Mouse (Mus musculus) kidney, embryonic 14.5 days (tissue): ENCODE results near the gene Zkscan1. TPM values are rescaled to one million over a fixed set of nuclear protein-coding genes. Genes with fewer than 3 reads are reported as not detected.
"Not testable (repeated sequence)": the region's sequence is repeated elsewhere in the genome, so short reads cannot be mapped to it uniquely, and the experiment has no call there.

Experiments used
- ATAC-seq: fragments of 200-750 bp; cut with Nextera tagmentation; 2 replicates; pipeline ENCODE4 v1.8.0; 2017; ENCODE audit warnings: moderate number of reproducible peaks, mild to moderate bottlenecking, moderate TSS enrichment, moderate library complexity; ENCODE audit not compliant: low FRiP score, low TSS enrichment
- H3K27ac ChIP-seq: fragments of 300-500 bp; sonication (generic); 2 replicates; pipeline ENCODE4 v1.5.1; 2014; ENCODE audit warnings: low read depth, mild to moderate bottlenecking, low read length, moderate library complexity, mixed read lengths
- H3K27me3 ChIP-seq: fragments of 300-500 bp; sonication (generic); 2 replicates; pipeline ENCODE4 v1.6.1; 2014; ENCODE audit warnings: mild to moderate bottlenecking, low read length; ENCODE audit not compliant: control insufficient read depth, insufficient read depth
- H3K36me3 ChIP-seq: fragments of 300-500 bp; sonication (generic); 2 replicates; pipeline ENCODE4 v1.6.1; 2014; ENCODE audit warnings: low read length, mixed read lengths; ENCODE audit not compliant: control insufficient read depth, insufficient read depth
- H3K4me1 ChIP-seq: fragments of 300-500 bp; sonication (generic); 2 replicates; pipeline ENCODE4 v1.6.1; 2014; ENCODE audit warnings: low read length, mixed read lengths; ENCODE audit not compliant: control insufficient read depth, insufficient read depth
- H3K4me2 ChIP-seq: fragments of 300-500 bp; sonication (generic); replicated peaks from 2 replicates; pipeline ENCODE4 v1.6.1; 2014; ENCODE audit warnings: low read depth, mild to moderate bottlenecking, low read length
- H3K4me3 ChIP-seq: fragments of 300-500 bp; sonication (generic); 2 replicates; pipeline ENCODE4 v1.5.1; 2014; ENCODE audit warnings: mild to moderate bottlenecking, low read length
- H3K9ac ChIP-seq: fragments of 300-500 bp; sonication (generic); 2 replicates; pipeline ENCODE4 v1.6.1; 2014; ENCODE audit warnings: low read depth, mild to moderate bottlenecking, low read length, moderate library complexity
- H3K9me3 ChIP-seq: fragments of 300-500 bp; sonication (generic); 2 replicates; pipeline ENCODE4 v1.6.1; 2016; ENCODE audit warnings: low read length; ENCODE audit not compliant: control insufficient read depth
- WGBS: fragments of 180-500 bp; shearing (Covaris S2); extraction: QIAGEN DNeasy Blood & Tissue Kit; methylation state at CpG from one replicate; pipeline ENCODE4 v1.1.7; 2014; 5-methylcytosine and 5-hydroxymethylcytosine counted together
- polyA plus RNA-seq: library from polyadenylated mRNA; unstranded; fragments of >200 nt; fragmentation: Nextera tagmentation; extraction: Ambion mirVana; gene quantifications from 2 replicates; pipeline ENCODE4 v1.2.1, GENCODE M21; 2014

The Zkscan1 gene
- polyA plus RNA-seq, result 16.5 and 33.7 TPM in 2 replicates

- peak; percentile 95 for ATAC-seq
- Histone ChIP-seq H3K4me1 (peaks cover 21% of the 10 kb centered on the region), H3K4me2 (peak within 1 kb of the TSS; percentile 58), H3K27me3 (no peaks in the 10 kb centered on the region), H3K4me3 (peak within 1 kb of the TSS; percentile 93), H3K27ac (peak within 1 kb of the TSS; percentile 86), H3K9ac (peak within 1 kb of the TSS; percentile 98), H3K9me3 (no peaks in the 10 kb centered on the region), H3K36me3 (peaks cover 18% of the 10 kb centered on the region; the same call in 1 of the 2 replicates)
- WGBS, result under 1% methylated on average over 27 of the region's 27 CpGs
Observed at GRCm38 (mm10) chr5:138084996-138085395, at the start of gene Zkscan1. Gene Zkscan1 (plus strand): TSS chr5:138085084.

GRCm38 (mm10) chr5:138052894-138053293, 32.0 kb upstream of the Zkscan1 start, which contains the start of gene Smok3c:
Gene Smok3c (plus strand): TSS chr5:138053194.
- not testable (repeated sequence) for H3K4me1 ChIP-seq, H3K9me3 ChIP-seq, ATAC-seq, H3K4me2 ChIP-seq, H3K9ac ChIP-seq, H3K27me3 ChIP-seq, H3K4me3 ChIP-seq, H3K36me3 ChIP-seq, H3K27ac ChIP-seq
- no CpG with 5 or more reads among the region's 5 CpGs for WGBS

GRCm38 (mm10) chr5:138073803-138074202, 11.1 kb upstream of the Zkscan1 start:
- Histone ChIP-seq H3K4me2 (no peak overlapping the region), H3K36me3 (no peaks in the 10 kb centered on the region), H3K9me3 (no peaks in the 10 kb centered on the region), H3K4me3 (no peak overlapping the region), H3K9ac (no peak overlapping the region), H3K27ac (no peak overlapping the region), H3K27me3 (no peaks in the 10 kb centered on the region), H3K4me1 (no peaks in the 10 kb centered on the region)
- 89% methylated on average over 4 of the region's 4 CpGs for WGBS
- no peak for ATAC-seq

- 76% methylated on average over 3 of the region's 3 CpGs for WGBS
- H3K36me3 ChIP-seq, result no peaks in the 10 kb centered on the region
- H3K4me2 ChIP-seq, result no peak overlapping the region
- H3K27ac ChIP-seq, result no peak overlapping the region
- ATAC-seq, result no peak
- H3K9me3 ChIP-seq, result no peaks in the 10 kb centered on the region
- no peak overlapping the region for H3K9ac ChIP-seq
- no peaks in the 10 kb centered on the region for H3K4me1 ChIP-seq
- H3K4me3 ChIP-seq, result no peak overlapping the region
- H3K27me3 ChIP-seq, result no peaks in the 10 kb centered on the region
Observed at GRCm38 (mm10) chr5:138075684-138076083, 9.2 kb upstream of the Zkscan1 start.

GRCm38 (mm10) chr5:138076148-138076547, 8.7 kb upstream of the Zkscan1 start:
- H3K4me2 ChIP-seq, result no peak overlapping the region
- no peaks in the 10 kb centered on the region for H3K4me1 ChIP-seq
- no peaks in the 10 kb centered on the region for H3K36me3 ChIP-seq
- H3K9me3 ChIP-seq, result no peaks in the 10 kb centered on the region
- no peak overlapping the region for H3K4me3 ChIP-seq
- no peak overlapping the region for H3K27ac ChIP-seq
- no peak overlapping the region for H3K9ac ChIP-seq
- no peaks in the 10 kb centered on the region for H3K27me3 ChIP-seq
- WGBS, result 55% methylated on average over 2 of the region's 2 CpGs
- ATAC-seq, result no peak

GRCm38 (mm10) chr5:138080456-138080855, 4.4 kb upstream of the Zkscan1 start:
- H3K4me3 ChIP-seq, result no peak overlapping the region
- no peaks in the 10 kb centered on the region for H3K4me1 ChIP-seq
- no peaks in the 10 kb centered on the region for H3K36me3 ChIP-seq
- no peaks in the 10 kb centered on the region for H3K9me3 ChIP-seq
- H3K27ac ChIP-seq, result no peak overlapping the region
- H3K27me3 ChIP-seq, result no peaks in the 10 kb centered on the region
- no peak overlapping the region for H3K9ac ChIP-seq
- ATAC-seq, result no peak
- H3K4me2 ChIP-seq, result no peak overlapping the region
- 90% methylated on average over 5 of the region's 5 CpGs for WGBS

- H3K9ac ChIP-seq, result no peak overlapping the region
- H3K9me3 ChIP-seq, result no peaks in the 10 kb centered on the region
- H3K4me3 ChIP-seq, result no peak overlapping the region
- ATAC-seq, result no peak
- WGBS, result 81% methylated on average over 9 of the region's 9 CpGs
- H3K27ac ChIP-seq, result no peak overlapping the region
- no peak overlapping the region for H3K4me2 ChIP-seq
- peaks cover 6% of the 10 kb centered on the region; the same call in 1 of the 2 replicates for H3K4me1 ChIP-seq
- no peaks in the 10 kb centered on the region for H3K27me3 ChIP-seq
- H3K36me3 ChIP-seq, result no peaks in the 10 kb centered on the region
Observed at GRCm38 (mm10) chr5:138081446-138081845, 3.4 kb upstream of the Zkscan1 start.

GRCm38 (mm10) chr5:138083318-138083900, 1.5 kb upstream of the Zkscan1 start:
- no peak overlapping the region for H3K27ac ChIP-seq
- no peak overlapping the region for H3K4me2 ChIP-seq
- H3K36me3 ChIP-seq, result peaks cover 12% of the 10 kb centered on the region; the same call in 1 of the 2 replicates
- no peaks in the 10 kb centered on the region for H3K9me3 ChIP-seq
- no peaks in the 10 kb centered on the region for H3K27me3 ChIP-seq
- H3K4me1 ChIP-seq, result peaks cover 17% of the 10 kb centered on the region
- no peak overlapping the region for H3K9ac ChIP-seq
- no peak for ATAC-seq
- H3K4me3 ChIP-seq, result no peak overlapping the region
- WGBS, result 69% methylated on average over 2 of the region's 2 CpGs

- Histone ChIP-seq H3K4me2 (no peak overlapping the region), H3K9ac (no peak overlapping the region), H3K36me3 (peaks cover 13% of the 10 kb centered on the region; the same call in 1 of the 2 replicates), H3K4me3 (no peak overlapping the region), H3K27ac (no peak overlapping the region), H3K27me3 (no peaks in the 10 kb centered on the region), H3K9me3 (no peaks in the 10 kb centered on the region), H3K4me1 (peaks cover 21% of the 10 kb centered on the region)
- ATAC-seq, result no peak
- WGBS, result 88% methylated on average over 2 of the region's 2 CpGs
Observed at GRCm38 (mm10) chr5:138083936-138084335, 948 bp upstream of the Zkscan1 start.
